Mouse (Mus musculus) frontal cortex, postnatal 36 days (tissue): Measurements from ENCODE around the gene Sept3.

Source experiments
- DNase-seq, 2 experiments: peaks; one replicate each; pipeline ENCODE4 v3.0.0; 2022; ENCODE audit warnings: low spot score in 2 of 2

The Sept3 gene

DNA sequence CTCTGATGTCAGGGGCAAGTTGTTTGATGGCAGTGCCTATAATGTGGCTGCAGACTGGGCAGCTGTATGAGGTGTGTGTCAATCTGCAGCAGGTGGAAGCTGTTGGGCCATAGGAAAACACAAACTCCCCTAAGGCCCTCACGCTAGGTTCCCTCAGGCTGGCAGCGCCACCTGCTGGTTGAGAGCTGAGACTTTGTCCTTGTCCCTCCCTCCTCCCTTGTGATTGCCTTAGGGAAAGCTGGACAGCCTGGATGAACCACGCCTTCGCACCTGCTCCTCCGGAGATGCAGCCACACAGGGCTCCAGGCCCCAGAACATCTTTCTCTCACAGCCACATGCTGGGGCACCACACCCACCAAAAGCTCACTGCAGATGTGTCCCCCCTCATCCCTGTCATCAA lies 3.5 kb upstream of the Sept3 start:
- peak; percentile 69 to 71 for DNase-seq

DNA sequence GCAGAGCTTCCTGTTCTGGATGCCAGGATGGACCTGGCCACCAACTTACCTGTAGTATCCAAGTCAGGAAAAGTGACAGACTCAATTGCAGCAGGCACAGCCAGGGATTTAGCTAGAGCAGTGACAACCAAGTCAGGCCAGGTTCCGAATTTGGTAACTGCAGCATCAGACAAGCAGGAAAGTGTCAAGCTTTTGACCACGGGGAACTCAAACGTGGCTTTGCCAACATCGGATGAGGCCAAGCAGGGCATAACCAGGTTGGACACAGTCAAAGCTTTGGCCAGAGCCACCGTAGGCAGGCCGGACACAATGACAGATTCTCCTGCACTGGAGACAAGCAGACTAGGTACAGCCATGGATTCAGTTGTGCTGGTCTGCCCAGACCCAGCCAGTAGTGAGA lies 2.4 kb upstream of the Sept3 start:
- DNase-seq: no peak

DNA sequence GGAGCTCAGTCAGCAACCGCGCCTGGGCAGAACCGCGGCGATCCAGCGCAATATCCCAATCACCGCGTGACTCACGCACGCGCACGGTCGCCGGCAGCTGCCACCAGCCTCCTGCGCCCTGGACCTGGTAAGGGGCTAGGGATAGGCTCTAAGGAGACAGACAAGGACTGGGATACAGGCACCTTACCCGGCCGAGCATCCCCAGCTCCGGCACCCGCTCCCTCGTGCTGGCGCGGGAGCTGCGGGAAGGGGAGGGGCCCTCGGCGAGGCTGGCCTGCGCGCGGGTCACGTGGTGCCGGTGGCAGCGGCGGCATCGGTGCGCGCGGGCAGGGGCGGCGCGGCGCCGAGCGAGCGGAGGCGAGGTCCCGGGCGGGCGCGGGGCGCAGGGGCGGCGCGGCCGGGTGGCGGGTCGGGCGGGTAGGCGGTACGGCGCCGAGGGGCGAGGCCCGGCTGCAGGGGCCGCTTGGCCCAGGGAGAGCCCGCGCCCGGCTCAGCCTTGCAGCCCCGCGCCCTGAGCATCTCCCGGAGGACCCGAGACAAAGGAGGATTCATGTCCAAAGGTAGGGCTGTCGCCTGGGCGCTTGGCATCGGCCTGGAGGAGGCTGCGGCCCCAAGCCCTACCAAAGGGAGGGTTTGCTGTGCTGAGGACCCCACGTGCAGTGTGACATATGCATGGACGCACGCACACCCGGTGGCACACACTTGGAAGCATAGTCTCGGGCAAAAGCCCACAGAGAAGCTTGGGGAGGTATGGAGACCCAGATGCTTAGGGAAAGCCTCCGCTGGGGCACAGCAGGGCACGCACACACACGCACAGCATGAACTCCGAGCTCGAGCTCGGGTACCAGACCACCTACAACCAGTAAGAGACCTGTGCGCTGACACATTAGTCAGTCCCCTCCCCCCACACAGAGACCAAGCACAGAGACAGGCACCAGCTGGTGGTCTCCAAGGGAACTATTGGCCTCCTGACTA lies 521 bp downstream of the Sept3 start:
- peak; percentile 80 to 84 for DNase-seq

DNA sequence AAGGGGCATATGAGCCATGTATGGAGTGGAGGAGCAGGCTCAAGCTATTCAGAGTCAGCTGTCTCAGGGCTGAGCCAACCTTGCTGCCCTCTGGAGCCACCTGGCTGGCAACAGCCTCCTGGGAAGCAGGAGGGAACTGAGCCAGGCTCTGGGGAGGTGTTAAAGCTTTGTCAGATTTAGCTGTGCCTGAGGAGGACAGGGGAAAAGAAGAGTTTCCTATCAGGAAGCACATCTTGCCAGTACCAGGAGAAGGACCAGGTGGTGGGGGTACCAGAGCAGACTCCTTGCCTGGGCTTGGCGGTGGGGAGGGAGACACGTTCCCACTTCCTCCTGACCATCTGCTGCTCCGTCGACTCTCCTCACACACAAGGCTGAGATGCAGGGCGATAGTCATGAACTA lies 2.9 kb downstream of the Sept3 start:
- peak; percentile 64 to 66 for DNase-seq

DNA sequence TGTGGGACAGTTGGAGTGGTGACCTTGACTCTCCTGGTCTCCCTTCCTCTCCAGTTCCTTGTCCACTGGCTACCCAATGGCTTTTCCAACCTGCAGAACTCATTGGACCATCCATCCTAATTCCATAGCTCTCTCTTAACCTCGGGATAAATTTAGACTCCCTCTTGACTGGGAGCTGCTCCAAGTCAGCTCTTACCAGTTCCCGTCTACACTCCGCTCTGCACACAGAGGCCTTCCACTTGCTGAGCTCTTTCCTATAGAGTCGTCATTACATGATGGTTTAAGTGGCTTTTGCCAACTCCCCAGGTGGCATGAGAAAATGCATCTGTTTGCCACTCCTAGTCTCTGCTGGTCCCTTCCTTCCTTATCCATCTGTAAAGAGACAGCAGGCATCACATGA lies 5.9 kb downstream of the Sept3 start:
- DNase-seq: no peak

DNA sequence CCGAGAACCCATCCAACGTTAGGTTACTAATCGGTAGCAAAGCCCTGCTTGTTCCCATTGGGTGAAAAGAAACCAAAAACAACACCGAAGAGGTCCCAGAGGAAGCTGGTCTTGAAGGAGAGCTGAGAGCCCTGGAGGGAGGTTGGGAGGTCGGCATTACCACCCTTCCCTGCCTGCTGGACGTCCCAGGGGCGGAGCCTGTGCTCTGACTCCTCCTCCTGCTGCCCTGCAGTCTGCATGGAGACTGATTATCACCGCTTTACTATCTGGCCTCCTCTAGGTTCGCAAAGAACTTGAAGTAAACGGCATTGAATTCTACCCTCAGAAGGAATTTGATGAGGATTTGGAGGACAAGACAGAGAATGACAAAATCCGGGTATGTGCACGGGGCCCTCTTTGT lies 11.5 kb downstream of the Sept3 start:
- no peak for DNase-seq

DNA sequence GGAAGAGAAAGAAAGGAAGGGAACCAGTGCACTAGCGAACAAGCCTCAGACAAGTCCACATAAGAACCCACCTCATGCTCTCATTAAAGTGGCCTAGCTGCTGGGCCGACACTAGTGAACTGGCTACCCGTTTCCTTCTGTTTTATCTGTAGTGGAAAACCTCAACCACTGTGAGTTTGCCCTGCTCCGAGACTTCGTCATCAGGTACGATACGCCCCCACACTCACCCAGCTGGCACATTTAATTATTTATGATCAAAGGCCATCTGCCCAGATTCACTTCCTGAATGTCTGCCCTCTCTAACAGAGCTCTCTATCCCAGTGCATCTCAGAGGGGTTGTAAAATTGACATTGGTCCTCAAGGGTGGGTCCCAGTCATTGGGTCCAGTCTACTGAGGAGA lies 15.6 kb downstream of the Sept3 start:
- no peak for DNase-seq

DNA sequence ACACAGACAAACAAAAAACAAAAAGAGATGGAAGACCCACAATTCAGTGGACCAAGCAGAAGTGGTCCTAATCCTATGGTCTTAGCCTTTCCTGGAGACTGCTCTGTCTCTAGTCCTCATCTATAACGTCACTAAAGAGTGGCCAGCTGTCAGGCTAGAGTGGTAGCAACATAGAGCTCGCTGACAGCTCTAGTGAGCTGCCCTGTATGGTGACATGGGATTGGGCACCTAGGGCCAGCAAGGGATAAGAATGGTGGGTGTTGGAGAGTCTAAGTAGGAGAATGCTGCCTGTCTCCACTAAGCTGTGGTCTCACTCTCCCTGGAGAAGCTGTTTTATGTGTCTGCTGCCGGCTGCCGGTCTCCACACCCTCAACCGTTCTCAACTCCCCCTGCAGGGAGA lies 18.2 kb downstream of the Sept3 start:
- no peak for DNase-seq

DNA sequence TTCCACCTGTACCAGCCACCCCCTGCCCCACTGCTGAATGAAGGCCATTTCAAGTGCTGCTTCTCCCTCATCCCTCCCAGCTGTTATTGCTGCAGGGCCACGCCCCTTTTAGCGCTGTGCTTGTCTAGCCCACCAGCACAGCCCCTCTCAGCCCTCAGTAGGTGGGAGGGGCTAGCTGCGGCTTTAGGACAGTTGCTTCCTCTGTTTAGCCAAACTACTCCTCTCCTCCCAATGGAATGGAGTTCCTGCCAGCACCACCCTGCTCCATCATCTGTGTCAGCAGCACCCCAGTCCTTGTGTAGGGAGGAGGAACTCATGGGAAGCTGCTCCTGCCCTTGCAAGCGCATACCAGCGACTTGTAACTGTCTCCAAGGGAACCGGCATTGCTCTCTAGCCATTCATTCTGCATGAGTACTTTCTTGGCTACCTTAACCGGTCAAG lies 18.6 kb downstream of the Sept3 start:
- peak in 1 of 2 experiments; percentile 29 for DNase-seq

DNA sequence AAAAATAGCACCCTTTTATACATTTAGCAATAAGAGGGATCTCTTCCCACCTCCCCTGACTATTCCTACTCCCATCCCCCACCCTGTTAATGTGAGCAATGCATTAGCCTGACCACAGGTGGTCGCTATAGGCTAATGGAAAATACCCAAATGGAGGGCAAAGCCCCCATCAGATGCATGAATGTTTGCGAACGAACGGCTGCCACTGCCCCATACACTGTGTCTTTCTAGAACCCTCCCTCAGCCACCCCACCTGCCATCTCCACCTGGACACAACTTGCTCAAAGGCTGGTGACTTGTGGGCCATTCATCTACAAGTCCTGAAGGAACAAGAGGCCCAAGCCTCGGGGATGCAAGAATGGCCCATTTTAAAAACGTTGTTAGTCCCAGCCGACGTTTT lies 19.4 kb downstream of the Sept3 start:
- no peak for DNase-seq

DNA sequence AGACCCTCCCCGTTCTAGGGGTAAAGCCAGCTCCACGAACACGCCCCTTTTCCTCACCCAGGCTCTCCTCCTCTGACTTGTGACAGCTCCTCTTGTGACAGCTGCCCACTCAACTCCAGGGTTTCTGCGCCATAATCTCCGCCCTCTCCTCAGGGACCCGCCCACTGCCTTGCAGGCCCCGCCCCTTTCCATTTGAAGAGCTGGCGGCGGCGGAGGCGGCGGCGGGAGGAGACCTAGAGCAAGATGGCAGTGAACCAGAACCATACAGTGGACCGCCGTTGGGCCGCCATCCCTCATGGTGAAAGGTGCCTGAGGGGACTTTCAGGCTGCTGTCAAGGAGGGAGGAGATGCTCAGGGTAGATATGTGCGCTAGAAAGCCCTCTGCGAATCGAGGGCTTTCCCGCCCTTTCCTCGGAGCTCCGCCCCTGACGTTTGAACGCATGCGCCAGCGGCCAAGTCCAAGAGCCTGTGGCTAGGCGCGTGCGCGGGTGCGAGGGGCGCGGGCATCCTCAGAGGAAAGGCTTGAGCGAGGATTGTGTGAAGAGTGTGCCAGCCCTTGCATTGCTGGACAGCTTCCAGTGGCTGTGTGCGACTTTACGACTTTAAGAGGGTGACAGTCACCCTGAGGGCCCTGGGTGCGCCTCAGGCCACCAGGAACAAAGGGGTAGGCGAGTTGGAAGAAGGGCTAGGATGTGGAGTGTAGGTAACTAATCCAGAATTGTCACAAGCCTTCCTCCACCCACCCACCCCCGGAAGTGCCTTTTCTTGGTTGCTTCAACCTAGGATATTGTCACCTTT lies 24.3 kb downstream of the Sept3 start, which contains the start of gene Wbp2nl:
Gene Wbp2nl, plus strand, starts transcription at position 191 of the 798 bp plus-strand sequence.
- DNase-seq: no peak

DNA sequence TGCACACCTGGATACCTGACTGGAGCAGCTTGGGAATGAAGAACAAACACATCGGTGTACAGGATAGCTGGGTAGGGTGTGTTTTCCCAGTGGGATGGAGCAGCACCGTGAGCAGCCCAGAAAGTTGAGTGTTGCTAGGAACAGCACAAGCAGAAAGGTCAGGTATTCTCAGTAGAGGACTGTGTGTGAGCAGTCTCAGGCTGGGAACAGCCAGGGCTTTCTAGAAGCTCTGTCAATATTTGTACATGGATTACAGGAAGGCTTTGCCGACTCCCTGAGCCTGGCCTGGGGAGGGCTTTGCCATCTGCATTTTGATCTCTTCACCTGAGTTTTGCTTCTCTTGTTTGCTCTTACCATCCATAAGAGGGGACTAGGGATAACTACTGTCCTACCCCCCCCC lies 32.4 kb downstream of the Sept3 start:
- no peak for DNase-seq

DNA sequence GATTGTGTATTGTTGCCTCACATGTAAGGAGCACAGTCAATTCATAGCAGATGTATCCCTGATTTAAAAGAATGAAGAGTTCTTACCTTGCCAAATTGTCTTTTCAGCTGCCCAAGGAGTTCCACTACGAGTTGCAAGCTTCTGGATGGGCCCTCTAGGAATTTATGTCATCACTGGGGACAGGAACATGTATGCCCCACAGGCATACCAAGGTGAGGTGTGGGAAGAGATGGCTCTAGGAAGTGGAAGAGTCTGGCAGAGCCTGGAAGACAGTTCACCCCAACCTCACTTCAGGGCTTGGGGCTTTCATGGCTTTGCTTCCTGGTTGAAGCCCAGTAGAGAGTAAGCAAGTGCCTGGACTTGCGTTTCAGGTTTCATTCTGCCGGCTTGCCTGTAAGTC lies 33.7 kb downstream of the Sept3 start:
- DNase-seq: no peak

DNA sequence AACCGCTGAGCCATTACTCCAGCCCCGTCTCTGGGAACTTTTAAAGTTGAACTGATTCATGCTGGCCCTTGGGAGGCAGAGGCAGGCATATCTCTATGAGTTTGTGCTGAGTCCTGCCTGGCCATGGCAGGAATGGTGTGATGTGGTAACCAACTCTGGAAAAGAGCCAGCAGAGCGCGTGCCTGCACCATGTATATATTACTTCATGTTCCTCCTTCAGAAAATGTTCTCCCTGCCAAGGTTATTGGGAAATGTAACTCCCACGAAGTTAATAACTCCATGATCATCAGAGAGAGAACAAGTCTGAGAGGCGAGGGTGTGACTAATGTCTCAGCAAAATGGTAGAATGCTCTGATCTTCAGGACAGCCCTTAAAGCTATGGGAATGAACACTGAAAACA lies 43.1 kb downstream of the Sept3 start:
- DNase-seq: no peak

DNA sequence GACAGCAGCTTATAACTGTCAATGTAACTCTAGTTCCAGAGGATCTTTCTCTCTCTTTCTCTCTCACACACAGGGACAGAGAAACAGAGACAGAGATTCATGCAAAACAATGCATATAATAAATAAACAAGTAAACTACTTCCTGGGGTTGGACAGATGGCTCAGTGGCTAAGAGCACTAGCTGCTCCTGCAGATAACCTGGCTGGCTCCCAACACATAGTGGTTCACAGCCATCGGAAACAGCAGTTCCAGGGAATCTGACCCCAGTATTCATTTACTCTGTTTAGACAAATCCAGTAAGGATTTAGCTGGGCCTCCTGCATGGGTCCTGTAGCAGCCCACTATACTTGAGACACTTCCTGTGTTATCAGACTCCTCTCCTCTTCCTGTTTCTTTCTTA lies 44.9 kb downstream of the Sept3 start:
- DNase-seq: no peak

DNA sequence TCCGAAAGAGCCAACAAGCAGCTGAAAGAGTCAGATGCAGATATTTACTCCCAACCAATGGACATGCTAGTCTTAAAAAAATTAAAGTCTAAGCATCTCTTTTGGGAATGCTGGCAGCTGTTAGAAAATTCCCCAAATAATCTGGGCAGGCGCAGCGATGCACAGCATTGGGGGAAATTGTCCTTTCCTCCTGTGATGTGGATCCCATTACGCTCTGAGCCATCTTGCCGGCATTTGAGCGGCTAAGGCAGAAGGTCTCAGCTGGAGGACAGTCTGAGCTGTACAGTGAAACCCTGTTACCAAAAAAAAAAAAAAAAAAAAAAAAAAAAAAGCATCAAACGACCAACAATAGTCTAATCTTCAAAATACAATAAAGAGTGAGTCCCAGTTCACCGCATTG lies 47.5 kb downstream of the Sept3 start:
- no peak for DNase-seq

DNA sequence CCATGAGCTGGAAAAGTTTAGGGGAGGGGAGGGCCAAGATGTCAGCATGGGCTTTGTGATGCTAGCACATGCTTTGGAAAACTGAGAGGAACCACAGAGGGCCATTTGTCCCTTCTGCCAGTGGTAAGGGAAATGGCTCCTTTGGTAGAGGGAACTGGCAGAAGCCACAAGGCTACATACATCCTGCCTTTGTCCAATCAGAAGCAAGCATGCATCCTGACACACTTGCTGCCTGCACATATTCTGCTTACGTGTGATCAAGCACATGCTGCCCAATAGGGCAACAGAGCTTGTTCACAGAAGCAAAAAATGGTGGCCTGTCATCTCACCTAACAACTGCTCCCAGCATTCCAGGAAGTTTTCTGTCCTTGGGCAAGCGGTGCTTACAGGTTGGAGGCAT lies 50.7 kb downstream of the Sept3 start:
- DNase-seq: no peak

DNA sequence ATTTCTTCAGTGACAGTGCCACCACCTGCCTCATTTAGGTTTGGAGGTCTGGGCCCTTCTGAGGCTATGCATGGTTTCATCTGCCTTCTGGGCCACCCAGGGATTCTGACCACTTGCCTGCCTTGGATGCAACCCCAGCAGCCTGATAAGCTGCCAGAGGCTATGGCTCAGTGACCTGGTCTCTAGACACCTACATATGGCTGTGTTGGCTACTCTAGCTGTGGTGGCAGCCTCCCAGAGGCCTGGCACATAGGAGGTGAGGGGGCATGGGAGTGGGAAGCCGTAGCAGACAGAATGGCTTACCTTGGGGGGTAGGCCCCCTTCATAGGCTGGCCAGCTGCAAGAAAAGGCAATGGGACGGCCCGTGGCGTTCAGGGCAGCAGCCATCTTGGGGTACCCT lies 60.5 kb downstream of the Sept3 start:
- no peak for DNase-seq

DNA sequence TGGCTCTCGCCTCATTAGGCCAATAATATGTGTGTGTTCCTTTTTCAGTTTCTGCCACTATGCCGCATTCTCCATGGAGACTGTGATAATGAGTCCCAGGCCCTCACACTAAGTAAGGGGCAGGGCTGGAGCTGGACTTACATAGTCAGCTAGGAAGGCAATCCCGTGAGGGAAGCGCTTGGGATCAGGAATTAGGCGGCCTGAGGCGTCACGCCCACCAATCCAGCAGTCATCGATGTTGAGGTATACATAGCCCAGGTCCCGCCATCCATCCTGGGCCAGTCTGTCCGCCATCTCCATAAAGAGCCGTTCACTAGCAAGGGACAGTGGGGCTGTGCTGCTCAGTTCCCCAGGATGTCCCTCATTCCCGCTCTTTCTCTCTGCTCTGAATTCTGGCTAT lies 61.9 kb downstream of the Sept3 start:
- no peak for DNase-seq

DNA sequence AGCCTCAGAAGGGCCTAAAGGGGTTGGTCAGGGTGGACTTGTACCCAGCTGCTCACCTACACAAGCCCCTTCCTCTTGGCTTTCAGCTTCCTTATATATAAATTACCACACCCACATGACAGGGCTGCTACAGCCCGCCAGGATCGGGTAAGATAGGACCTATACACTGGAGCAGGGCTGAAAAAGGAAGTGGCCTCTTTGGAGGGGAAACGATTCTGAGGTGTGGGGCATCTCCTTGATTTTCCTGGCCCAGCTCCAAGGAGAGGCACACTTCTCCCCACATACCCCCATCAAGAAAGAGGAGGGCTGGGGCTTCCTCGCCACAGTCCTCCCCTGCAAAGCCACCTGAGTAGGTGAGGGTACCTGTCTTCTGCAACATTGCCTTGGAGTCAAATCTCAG lies 63.2 kb downstream of the Sept3 start:
- DNase-seq: no peak

DNA sequence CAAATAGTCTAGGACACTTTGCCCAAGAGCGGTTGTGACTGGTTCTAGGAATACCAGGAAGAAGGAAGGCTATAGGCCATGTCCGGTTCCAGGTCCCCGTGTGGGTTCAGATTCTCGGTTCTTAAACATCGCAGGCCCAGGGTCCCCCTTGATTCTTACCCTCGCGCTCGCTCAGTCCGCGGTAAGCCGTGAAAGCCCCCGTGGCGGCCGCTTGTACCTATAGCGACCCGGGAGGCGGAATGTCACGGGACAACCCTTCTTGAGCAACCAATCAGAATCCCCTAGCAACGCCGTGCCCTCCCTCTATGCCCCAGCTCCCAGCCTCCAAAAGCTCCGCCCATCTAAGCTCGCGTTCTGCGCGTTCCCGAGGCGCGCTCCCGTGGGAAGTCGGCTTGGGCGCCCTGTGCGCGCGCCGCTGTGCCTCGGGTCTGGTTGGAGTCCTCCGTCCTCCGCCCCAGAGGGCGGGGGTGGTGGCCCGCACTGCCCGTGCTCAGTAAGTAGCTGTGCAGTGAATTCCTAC lies 64.0 kb downstream of the Sept3 start, which contains the start of the genes Naga, Pheta2 and Smdt1:
Gene Naga, minus strand, starts transcription at position 333 of the 520 bp plus-strand sequence.
Gene Pheta2, plus strand, starts transcription at position 350 of the 520 bp plus-strand sequence.
Gene Smdt1, plus strand, starts transcription at position 367 of the 520 bp plus-strand sequence.
- DNase-seq: peak; percentile 91 to 94

DNA sequence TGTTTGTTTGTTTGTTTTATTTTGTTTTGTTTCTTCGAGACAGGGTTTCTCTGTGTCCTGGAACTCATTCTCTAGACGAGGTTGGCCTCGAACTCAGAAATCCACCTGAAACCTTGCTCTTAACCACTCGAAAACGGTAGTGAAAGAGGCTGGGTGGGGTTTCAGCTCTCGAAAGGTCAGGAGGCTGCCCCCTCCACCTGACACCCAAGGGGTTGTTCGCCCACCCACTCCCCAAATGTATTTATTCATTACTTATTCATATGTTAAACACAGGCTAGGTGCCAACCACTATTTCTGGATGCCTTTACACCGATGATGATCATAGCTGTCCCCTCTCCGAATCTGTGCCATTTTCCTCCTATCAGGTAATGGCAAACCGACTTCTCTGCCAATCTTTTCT lies 64.5 kb downstream of the Sept3 start:
- no peak for DNase-seq
